Mouse (Mus musculus) CH12.LX (cell line): Measurements from ENCODE around the gene Lmo1.

Experiments used
- KAT2A ChIP-seq: IDR thresholded peaks from 2 replicates; pipeline ENCODE4 v1.6.1; 2012; ENCODE audit warnings: low read length, improper control_type of control experiment, inconsistent platforms; ENCODE audit not compliant: insufficient replicate concordance
- MAX ChIP-seq: IDR thresholded peaks from 2 replicates; pipeline ENCODE4 v1.6.1; 2011; ENCODE audit warnings: low read length, improper control_type of control experiment
- TCF12 ChIP-seq: IDR thresholded peaks from 2 replicates; pipeline ENCODE4 v1.6.1; 2014; ENCODE audit warnings: low read depth, mild to moderate bottlenecking, inconsistent platforms, low read length, improper control_type of control experiment

DNA sequence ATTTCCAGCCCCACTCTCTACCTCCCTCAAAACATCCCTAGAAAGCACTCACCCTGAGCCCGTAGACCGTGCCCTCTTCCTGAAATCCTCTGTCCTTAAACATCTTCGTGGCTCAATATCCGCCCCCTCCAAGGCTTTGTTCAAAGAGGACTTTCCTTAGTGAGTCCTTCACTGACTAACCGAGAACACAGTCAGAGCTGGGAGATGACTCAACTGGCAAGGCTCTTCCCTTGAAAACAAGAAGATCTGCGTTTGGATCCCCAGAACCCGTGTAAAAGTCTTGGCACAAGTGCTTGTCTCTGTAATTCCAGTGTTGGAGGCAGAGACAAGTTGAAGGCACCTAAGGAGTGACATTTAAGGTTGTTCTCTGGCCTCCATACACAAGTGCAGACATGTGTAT, 80.7 kb downstream of the Lmo1 start:
- no peak for TF ChIP-seq MAX
- no peak for TF ChIP-seq TCF12
- TF ChIP-seq KAT2A = no peak
